Mouse (Mus musculus): ENCODE data around the gene Gabrg3. TPM values are rescaled to one million over a fixed set of nuclear protein-coding genes. Genes with fewer than 3 reads are reported as not detected.

Gabrg3 gene
- total and polyA plus RNA-seq, 3 experiments: under 0.01 TPM; not detected in 2

- intact Hi-C loops (cut with DNase I): no loop called here
- Histone ChIP-seq H3K27me3 (ENCODE audit: control insufficient read depth, insufficient read depth, low read length) (no peaks in the 10 kb centered on the region), H3K36me3 (ENCODE audit: control insufficient read depth, insufficient read depth, low read length) (no peaks in the 10 kb centered on the region), H3K4me3 (no peak overlapping the region), H3K27ac (no peak overlapping the region), H3K79me2 (replicated peaks; ENCODE audit: control insufficient read depth, insufficient read depth, low read length) (no peaks in the 10 kb centered on the region), H3K4me1 (ENCODE audit: control insufficient read depth, insufficient read depth, low read length) (no peaks in the 10 kb centered on the region), H3K9ac (ENCODE audit: low read depth, low read length) (no peak overlapping the region)
- DNase-seq: no peak
- WGBS: 70% methylated on average over 6 of the region's 6 CpGs
- no peak for TF ChIP-seq EP300 (IDR thresholded peaks at IDR 0.05; ENCODE audit: insufficient read depth, low read depth, low read length)
- no peak for TF ChIP-seq POLR2A (IDR thresholded peaks at IDR 0.05; ENCODE audit: insufficient read depth, low read depth, low read length)
- TF ChIP-seq CTCF (IDR thresholded peaks at IDR 0.05): no peak
Measured at GRCm38 (mm10) chr7:57363812-57364211, 23.2 kb downstream of the Gabrg3 start.

- intact Hi-C loops (cut with DNase I): no loop called here
- Histone ChIP-seq H3K27ac (no peak overlapping the region), H3K9ac (ENCODE audit: low read depth, low read length) (no peak overlapping the region), H3K4me3 (no peak overlapping the region), H3K79me2 (replicated peaks; ENCODE audit: control insufficient read depth, insufficient read depth, low read length) (no peaks in the 10 kb centered on the region), H3K27me3 (ENCODE audit: control insufficient read depth, insufficient read depth, low read length) (no peaks in the 10 kb centered on the region), H3K4me1 (ENCODE audit: control insufficient read depth, insufficient read depth, low read length) (no peaks in the 10 kb centered on the region), H3K36me3 (ENCODE audit: control insufficient read depth, insufficient read depth, low read length) (no peaks in the 10 kb centered on the region)
- 60% methylated on average over 6 of the region's 6 CpGs for WGBS
- TF ChIP-seq CTCF (IDR thresholded peaks at IDR 0.05): no peak
- TF ChIP-seq EP300 (IDR thresholded peaks at IDR 0.05; ENCODE audit: insufficient read depth, low read depth, low read length): no peak
- TF ChIP-seq POLR2A (IDR thresholded peaks at IDR 0.05; ENCODE audit: insufficient read depth, low read depth, low read length): no peak
- no peak for DNase-seq
Measured at GRCm38 (mm10) chr7:57357871-57358540, 29.0 kb downstream of the Gabrg3 start.

DNA sequence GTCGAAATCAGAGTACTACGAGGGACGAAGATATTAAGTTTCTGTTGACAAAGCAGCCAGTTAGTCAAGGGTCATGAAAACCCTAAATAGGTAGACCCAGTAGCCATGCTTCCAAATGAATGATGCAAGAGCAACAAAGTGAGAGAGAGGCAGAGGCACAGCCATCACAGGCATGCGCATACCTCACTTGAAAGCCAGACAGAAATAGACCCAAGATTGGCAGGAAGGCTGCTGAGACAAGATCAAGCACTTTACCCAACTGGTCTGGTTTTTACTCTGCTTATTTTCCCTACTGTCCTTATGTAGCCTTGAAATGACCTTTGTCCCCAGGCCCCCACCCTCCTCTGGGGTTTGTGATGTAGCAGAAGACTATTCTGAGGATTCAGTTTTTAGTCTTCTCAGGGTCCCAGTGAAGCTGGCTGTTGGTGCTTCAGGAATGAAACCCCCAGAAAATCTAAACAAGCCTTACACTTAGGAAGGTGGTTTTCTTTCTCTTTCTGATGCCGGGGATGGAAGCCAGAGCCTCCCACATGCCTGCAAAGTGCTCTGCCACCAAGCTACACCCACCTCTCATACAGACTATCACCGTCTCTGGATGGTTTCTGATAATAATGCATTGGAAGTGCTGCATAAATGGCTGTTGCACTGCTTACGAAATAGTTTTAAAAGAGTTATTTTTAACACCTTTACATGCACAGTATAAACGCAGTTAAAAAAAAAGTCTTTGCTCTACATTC, 30.3 kb downstream of the Gabrg3 start:
- Histone ChIP-seq H3K36me3 (ENCODE audit: control insufficient read depth, insufficient read depth, low read length) (no peaks in the 10 kb centered on the region), H3K4me3 (no peak overlapping the region), H3K9ac (ENCODE audit: low read depth, low read length) (no peak overlapping the region), H3K27me3 (ENCODE audit: control insufficient read depth, insufficient read depth, low read length) (no peaks in the 10 kb centered on the region), H3K79me2 (replicated peaks; ENCODE audit: control insufficient read depth, insufficient read depth, low read length) (no peaks in the 10 kb centered on the region), H3K4me1 (ENCODE audit: control insufficient read depth, insufficient read depth, low read length) (no peaks in the 10 kb centered on the region), H3K27ac (no peak overlapping the region)
- WGBS: 57% methylated on average over 8 of the region's 8 CpGs
- intact Hi-C loops (cut with DNase I): no loop called here
- TF ChIP-seq CTCF (IDR thresholded peaks at IDR 0.05): no peak
- TF ChIP-seq POLR2A (IDR thresholded peaks at IDR 0.05; ENCODE audit: insufficient read depth, low read depth, low read length): no peak
- TF ChIP-seq EP300 (IDR thresholded peaks at IDR 0.05; ENCODE audit: insufficient read depth, low read depth, low read length): no peak
- DNase-seq: peak in 1 of 2 experiments; percentile 3

GRCm38 (mm10) chr7:57348774-57349173, 38.2 kb downstream of the Gabrg3 start:
- no peak overlapping the region for H3K27ac ChIP-seq
- no peaks in the 10 kb centered on the region for H3K36me3 ChIP-seq (ENCODE audit: control insufficient read depth, insufficient read depth, low read length)
- no peak for DNase-seq
- intact Hi-C loops (cut with DNase I): no loop called here
- H3K79me2 ChIP-seq (replicated peaks; ENCODE audit: control insufficient read depth, insufficient read depth, low read length): no peaks in the 10 kb centered on the region
- no peak overlapping the region for H3K9ac ChIP-seq (ENCODE audit: low read depth, low read length)
- TF ChIP-seq CTCF (IDR thresholded peaks at IDR 0.05): no peak
- no peaks in the 10 kb centered on the region for H3K27me3 ChIP-seq (ENCODE audit: control insufficient read depth, insufficient read depth, low read length)
- H3K4me3 ChIP-seq: no peak overlapping the region
- H3K4me1 ChIP-seq (ENCODE audit: control insufficient read depth, insufficient read depth, low read length): no peaks in the 10 kb centered on the region
- WGBS: 48% methylated on average over 1 of the region's 1 CpGs

DNA sequence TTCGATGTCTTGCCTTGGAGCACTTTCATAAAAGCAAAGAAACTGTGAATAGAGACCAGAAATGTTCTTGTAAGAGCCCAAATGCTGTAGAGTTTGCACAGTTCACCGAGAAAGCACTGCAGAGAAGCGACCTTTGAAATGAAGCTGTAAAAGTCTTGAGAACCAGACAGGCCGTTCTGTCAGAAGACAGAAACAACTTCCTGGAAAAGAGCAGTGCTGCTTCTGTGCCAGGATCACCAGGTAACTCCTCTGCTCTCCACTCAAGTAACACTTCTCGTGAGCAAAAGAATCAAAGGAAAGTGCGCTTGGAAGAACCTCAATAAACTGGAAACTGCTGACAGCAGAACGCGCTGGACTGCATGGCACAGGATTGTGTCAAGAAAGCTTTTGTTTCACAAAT, 45.1 kb downstream of the Gabrg3 start:
- Histone ChIP-seq H3K27me3 (ENCODE audit: control insufficient read depth, insufficient read depth, low read length) (no peaks in the 10 kb centered on the region), H3K4me3 (no peak overlapping the region), H3K27ac (no peak overlapping the region), H3K36me3 (ENCODE audit: control insufficient read depth, insufficient read depth, low read length) (no peaks in the 10 kb centered on the region), H3K9ac (ENCODE audit: low read depth, low read length) (no peak overlapping the region), H3K4me1 (ENCODE audit: control insufficient read depth, insufficient read depth, low read length) (no peaks in the 10 kb centered on the region), H3K79me2 (replicated peaks; ENCODE audit: control insufficient read depth, insufficient read depth, low read length) (no peaks in the 10 kb centered on the region)
- WGBS: 67% methylated on average over 8 of the region's 8 CpGs
- no peak for DNase-seq
- intact Hi-C loops (cut with DNase I): loop anchor here (2.0 kb wide), 1 partner anchor 19 kb away; no protein-coding TSS in a partner anchor
- no peak for TF ChIP-seq POLR2A (IDR thresholded peaks at IDR 0.05; ENCODE audit: insufficient read depth, low read depth, low read length)
- no peak for TF ChIP-seq CTCF (IDR thresholded peaks at IDR 0.05)
- no peak for TF ChIP-seq EP300 (IDR thresholded peaks at IDR 0.05; ENCODE audit: insufficient read depth, low read depth, low read length)

DNA sequence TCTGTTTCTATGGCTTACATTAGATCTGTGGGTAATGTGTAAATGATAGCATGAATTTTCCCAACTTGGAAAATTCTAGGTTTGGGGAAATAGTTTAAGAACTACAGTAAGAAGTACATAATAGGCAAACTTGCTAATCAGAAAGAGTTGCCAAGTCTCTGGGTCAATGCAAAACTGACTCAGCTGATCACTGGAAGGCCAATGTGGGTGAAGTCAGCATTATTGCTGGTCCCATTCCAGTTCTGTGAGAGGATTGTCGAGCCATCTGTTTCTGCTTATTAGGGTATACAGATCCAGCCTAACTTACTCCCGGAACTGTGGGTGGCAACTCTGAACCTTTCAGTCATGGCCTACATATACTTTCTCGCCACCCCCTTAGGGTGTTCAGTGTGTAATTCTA, 55.8 kb downstream of the Gabrg3 start:
- 75% methylated on average over 3 of the region's 3 CpGs for WGBS
- intact Hi-C loops (cut with DNase I): no loop called here
- TF ChIP-seq POLR2A (IDR thresholded peaks at IDR 0.05; ENCODE audit: insufficient read depth, low read depth, low read length) (no peak), EP300 (IDR thresholded peaks at IDR 0.05; ENCODE audit: insufficient read depth, low read depth, low read length) (no peak), CTCF (IDR thresholded peaks at IDR 0.05) (no peak)

More for the DNA sequence above, 55.8 kb downstream of the Gabrg3 start:
- Histone ChIP-seq H3K79me2 (replicated peaks; ENCODE audit: control insufficient read depth, insufficient read depth, low read length) (no peaks in the 10 kb centered on the region), H3K4me3 (no peak overlapping the region), H3K27me3 (ENCODE audit: control insufficient read depth, insufficient read depth, low read length) (no peaks in the 10 kb centered on the region), H3K9ac (ENCODE audit: low read depth, low read length) (no peak overlapping the region), H3K4me1 (ENCODE audit: control insufficient read depth, insufficient read depth, low read length) (no peaks in the 10 kb centered on the region), H3K27ac (no peak overlapping the region), H3K36me3 (ENCODE audit: control insufficient read depth, insufficient read depth, low read length) (no peaks in the 10 kb centered on the region)
- no peak for DNase-seq
